Mouse (Mus musculus) cortical plate, adult 2 months (tissue): ENCODE measurements at regions not wholly inside any gene's neighbourhood (a gene's known extent, or its start where the extent isn't known, plus 50 kb on each side); places are given as distances from the start of the nearest gene placed in this dataset.

Experiments
- H3K27ac ChIP-seq: fragments of 200-500 bp; 2 replicates; pipeline ENCODE4 v1.5.1; 2012; ENCODE audit warnings: low read length, control low read depth, inconsistent platforms; ENCODE audit not compliant: insufficient read depth
- H3K4me1 ChIP-seq: fragments of 200-500 bp; 2 replicates; pipeline ENCODE4 v1.6.1; 2011; ENCODE audit warnings: low read length; ENCODE audit not compliant: control insufficient read depth, insufficient read depth
- H3K4me3 ChIP-seq: fragments of 200-500 bp; 2 replicates; pipeline ENCODE4 v1.5.1; 2011; ENCODE audit warnings: mild to moderate bottlenecking, low read length, control low read depth; ENCODE audit not compliant: insufficient read depth
- CTCF ChIP-seq: fragments of 200-500 bp; IDR thresholded peaks from 2 replicates; pipeline ENCODE4 v1.5.1; 2011; ENCODE audit warnings: mild to moderate bottlenecking, control low read depth, low read length; ENCODE audit not compliant: insufficient read depth; ENCODE audit errors: extremely low read depth
- POLR2A ChIP-seq: fragments of 200-500 bp; IDR thresholded peaks from 2 replicates; pipeline ENCODE4 v1.6.1; 2011; ENCODE audit warnings: mild to moderate bottlenecking, low read length, control low read depth; ENCODE audit not compliant: insufficient read depth; ENCODE audit errors: extremely low read depth

DNA sequence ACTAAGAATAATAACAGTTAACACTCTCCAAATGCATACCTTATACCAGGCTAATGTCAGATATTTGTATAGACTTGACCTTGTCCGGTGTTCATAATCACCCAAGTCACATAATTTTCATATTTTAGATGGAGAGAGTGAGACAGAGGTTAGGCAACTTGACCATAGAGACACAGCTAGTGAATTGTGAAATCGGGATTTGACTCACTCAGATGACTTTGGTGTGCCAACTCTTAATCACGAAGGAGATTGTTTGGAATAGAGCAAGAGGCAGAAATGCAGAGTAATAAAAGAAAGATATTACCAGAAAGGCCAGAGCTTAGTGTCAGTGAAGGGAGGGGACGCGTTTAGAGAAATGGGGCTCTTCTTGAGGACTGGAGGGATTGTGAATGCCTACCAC, 152.2 kb downstream of the Tmem26 start:
- Histone ChIP-seq H3K4me1 (no peaks in the 10 kb centered on the region), H3K27ac (no peak overlapping the region), H3K4me3 (no peak overlapping the region)
- TF ChIP-seq POLR2A, result no peak
- no peak for TF ChIP-seq CTCF

- no peak for TF ChIP-seq CTCF
- TF ChIP-seq POLR2A, result no peak
- no peaks in the 10 kb centered on the region for H3K4me1 ChIP-seq
- no peak overlapping the region for H3K4me3 ChIP-seq
- no peak overlapping the region for H3K27ac ChIP-seq
Observed at GRCm38 (mm10) chr10:68893100-68893841, 169.8 kb downstream of the Tmem26 start.

DNA sequence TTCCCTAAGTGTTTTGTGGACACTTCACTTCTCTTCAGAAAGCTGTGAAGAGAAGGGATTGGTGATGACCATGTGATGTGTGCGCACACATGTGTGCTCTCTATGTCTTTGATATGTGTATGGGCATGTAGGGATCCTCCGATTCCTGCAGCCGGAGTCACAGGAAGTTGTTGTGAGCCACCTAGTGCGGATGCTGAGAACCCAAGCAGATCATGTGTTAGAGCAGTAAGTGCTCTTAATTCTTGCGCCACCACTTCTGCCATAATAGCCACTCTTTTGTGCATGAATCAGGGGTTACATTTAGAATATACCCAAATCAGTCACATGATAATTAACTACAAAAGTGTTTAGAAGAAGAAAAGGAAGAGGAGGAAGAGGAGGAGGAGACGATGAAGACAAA, 170.7 kb downstream of the Tmem26 start:
- Histone ChIP-seq H3K4me1 (no peaks in the 10 kb centered on the region), H3K27ac (no peak overlapping the region), H3K4me3 (no peak overlapping the region)
- TF ChIP-seq POLR2A, result no peak
- TF ChIP-seq CTCF, result no peak

GRCm38 (mm10) chr10:68897524-68897923, 174.1 kb downstream of the Tmem26 start:
- Histone ChIP-seq H3K4me1 (no peaks in the 10 kb centered on the region), H3K4me3 (no peak overlapping the region), H3K27ac (no peak overlapping the region)
- TF ChIP-seq CTCF (no peak), POLR2A (no peak)

- TF ChIP-seq CTCF (no peak), POLR2A (no peak)
- no peak overlapping the region for H3K27ac ChIP-seq
- no peaks in the 10 kb centered on the region for H3K4me1 ChIP-seq
- H3K4me3 ChIP-seq, result no peak overlapping the region
Observed at GRCm38 (mm10) chr10:68901168-68901567, 177.7 kb downstream of the Tmem26 start.

- Histone ChIP-seq H3K4me1 (no peaks in the 10 kb centered on the region), H3K4me3 (no peak overlapping the region), H3K27ac (no peak overlapping the region)
- TF ChIP-seq POLR2A (no peak), CTCF (peak; percentile 51; the same call in 1 of the 2 replicates)
Observed at GRCm38 (mm10) chr10:68902670-68903069, 179.2 kb downstream of the Tmem26 start.

GRCm38 (mm10) chr10:68904337-68904736, 180.9 kb downstream of the Tmem26 start:
- TF ChIP-seq CTCF (no peak), POLR2A (no peak)
- H3K4me1 ChIP-seq, result peaks cover 2% of the 10 kb centered on the region; the same call in 1 of the 2 replicates
- H3K4me3 ChIP-seq, result no peak overlapping the region
- H3K27ac ChIP-seq, result no peak overlapping the region

DNA sequence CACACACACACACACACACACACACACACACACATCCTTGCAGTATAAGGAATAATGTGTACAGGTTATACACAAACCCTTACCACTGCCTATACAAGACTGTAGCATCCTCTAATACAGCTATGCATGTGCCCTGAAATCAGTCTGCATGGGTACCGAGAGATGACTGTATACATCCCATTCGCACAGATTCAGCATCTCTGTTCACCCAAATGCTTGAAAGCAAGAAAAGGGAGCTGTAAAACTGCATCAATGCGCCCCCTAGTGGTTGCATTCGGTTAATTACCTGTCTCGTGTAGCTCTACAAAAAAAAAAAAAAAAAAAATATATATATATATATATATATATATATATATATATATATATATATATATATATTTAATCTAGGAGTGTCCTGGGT, 184.8 kb downstream of the Tmem26 start:
- TF ChIP-seq POLR2A (no peak), CTCF (peak; percentile 50; the same call in 1 of the 2 replicates)
- Histone ChIP-seq H3K27ac (no peak overlapping the region), H3K4me3 (no peak overlapping the region), H3K4me1 (peaks cover 2% of the 10 kb centered on the region; the same call in 1 of the 2 replicates)

- H3K27ac ChIP-seq, result no peak overlapping the region
Observed at GRCm38 (mm10) chr10:68909018-68909417, 185.6 kb downstream of the Tmem26 start.

DNA sequence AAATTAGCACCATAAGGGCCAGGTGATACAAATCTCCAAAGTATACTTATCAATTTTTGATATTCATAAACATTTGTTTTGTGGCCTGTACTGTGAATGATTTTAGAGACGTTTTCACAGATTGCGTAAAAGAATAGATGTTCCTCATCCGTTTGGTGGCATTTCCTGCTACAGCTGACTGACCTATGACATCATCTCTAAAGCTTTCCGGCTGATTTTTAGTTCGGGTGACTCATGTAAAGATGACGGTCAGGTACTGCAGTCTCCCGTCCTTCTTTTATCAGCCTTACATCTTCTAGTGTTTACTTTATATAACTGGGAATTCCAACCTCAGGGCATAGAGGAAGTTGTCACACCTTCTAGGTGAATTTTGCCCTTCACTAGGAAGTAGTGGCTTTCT, 192.7 kb downstream of the Tmem26 start:
- TF ChIP-seq POLR2A, result no peak
- TF ChIP-seq CTCF, result no peak
- Histone ChIP-seq H3K4me1 (no peaks in the 10 kb centered on the region), H3K27ac (no peak overlapping the region), H3K4me3 (no peak overlapping the region)

More at GRCm38 (mm10) chr10:68909018-68909417, 185.6 kb downstream of the Tmem26 start:
- Histone ChIP-seq H3K4me1 (peaks cover 2% of the 10 kb centered on the region; the same call in 1 of the 2 replicates), H3K4me3 (no peak overlapping the region)
- TF ChIP-seq POLR2A, result no peak
- TF ChIP-seq CTCF, result no peak
